Mouse (Mus musculus) neural tube, embryonic 13.5 days (tissue): ENCODE measurements at regions not wholly inside any gene's neighbourhood (a gene's known extent, or its start where the extent isn't known, plus 50 kb on each side); places are given as distances from the start of the nearest gene placed in this dataset.

Experiments used
- ATAC-seq: fragments of 200-750 bp; cut with Nextera tagmentation; 2 replicates; pipeline ENCODE4 v1.8.0; 2017; ENCODE audit warnings: low read depth, mild to moderate bottlenecking, moderate TSS enrichment, moderate library complexity
- H3K27ac ChIP-seq: fragments of 300-500 bp; sonication (generic); replicated peaks from 2 replicates; pipeline ENCODE4 v1.5.1; 2015; ENCODE audit warnings: moderate library complexity, mild to moderate bottlenecking, inconsistent platforms
- H3K27me3 ChIP-seq: fragments of 300-500 bp; sonication (generic); 2 replicates; pipeline ENCODE4 v1.6.1; 2015; ENCODE audit warnings: mild to moderate bottlenecking, inconsistent platforms
- H3K36me3 ChIP-seq: fragments of 300-500 bp; sonication (generic); 2 replicates; pipeline ENCODE4 v1.6.1; 2015; ENCODE audit warnings: mild to moderate bottlenecking, inconsistent platforms
- H3K4me1 ChIP-seq: fragments of 300-500 bp; sonication (generic); replicated peaks from 2 replicates; pipeline ENCODE4 v1.6.1; 2015; ENCODE audit warnings: inconsistent platforms
- H3K4me2 ChIP-seq: fragments of 300-500 bp; sonication (generic); 2 replicates; pipeline ENCODE4 v1.6.1; 2015; ENCODE audit warnings: inconsistent platforms, mild to moderate bottlenecking, moderate library complexity
- H3K4me3 ChIP-seq: fragments of 300-500 bp; sonication (generic); 2 replicates; pipeline ENCODE4 v1.5.1; 2015; ENCODE audit warnings: mild to moderate bottlenecking, inconsistent platforms
- H3K9ac ChIP-seq: fragments of 300-500 bp; sonication (generic); 2 replicates; pipeline ENCODE4 v1.6.1; 2015; ENCODE audit warnings: moderate library complexity, mild to moderate bottlenecking, inconsistent platforms
- H3K9me3 ChIP-seq: fragments of 300-500 bp; sonication (generic); 2 replicates; pipeline ENCODE4 v1.6.1; 2016; ENCODE audit warnings: inconsistent platforms
- WGBS: fragments of 180-500 bp; shearing (Covaris S2); methylation state at CpG from one replicate; pipeline ENCODE4 v1.1.7; 2015; 5-methylcytosine and 5-hydroxymethylcytosine counted together

GRCm38 (mm10) chr6:117099871-117100270, 68.5 kb upstream of the Cxcl12 start:
- Histone ChIP-seq H3K27me3 (no peaks in the 10 kb centered on the region), H3K4me2 (no peak overlapping the region), H3K9ac (no peak overlapping the region), H3K4me1 (no peaks in the 10 kb centered on the region), H3K9me3 (no peaks in the 10 kb centered on the region), H3K4me3 (no peak overlapping the region), H3K27ac (no peak overlapping the region), H3K36me3 (no peaks in the 10 kb centered on the region)
- ATAC-seq: no peak
- WGBS: 69% methylated on average over 10 of the region's 10 CpGs

GRCm38 (mm10) chr6:117102693-117103092, 65.6 kb upstream of the Cxcl12 start:
- Histone ChIP-seq H3K27me3 (no peaks in the 10 kb centered on the region), H3K4me3 (no peak overlapping the region), H3K4me2 (no peak overlapping the region), H3K9me3 (no peaks in the 10 kb centered on the region), H3K27ac (no peak overlapping the region), H3K9ac (no peak overlapping the region), H3K4me1 (peaks cover 5% of the 10 kb centered on the region; the same call in 1 of the 2 replicates), H3K36me3 (no peaks in the 10 kb centered on the region)
- WGBS: 73% methylated on average over 4 of the region's 4 CpGs
- no peak for ATAC-seq

- Histone ChIP-seq H3K9ac (no peak overlapping the region), H3K27me3 (no peaks in the 10 kb centered on the region), H3K27ac (no peak overlapping the region), H3K4me2 (no peak overlapping the region), H3K9me3 (no peaks in the 10 kb centered on the region), H3K36me3 (no peaks in the 10 kb centered on the region), H3K4me1 (peaks cover 5% of the 10 kb centered on the region; the same call in 1 of the 2 replicates), H3K4me3 (no peak overlapping the region)
- WGBS: 79% methylated on average over 6 of the region's 6 CpGs
- ATAC-seq: no peak
Observed at GRCm38 (mm10) chr6:117104047-117104446, 64.3 kb upstream of the Cxcl12 start.

- no peak overlapping the region for H3K27ac ChIP-seq
- WGBS: 79% methylated on average over 2 of the region's 2 CpGs
- peaks cover 5% of the 10 kb centered on the region; the same call in 1 of the 2 replicates for H3K4me1 ChIP-seq
- no peaks in the 10 kb centered on the region for H3K9me3 ChIP-seq
- no peak overlapping the region for H3K4me3 ChIP-seq
- H3K4me2 ChIP-seq: no peak overlapping the region
- no peaks in the 10 kb centered on the region for H3K27me3 ChIP-seq
- no peak for ATAC-seq
- no peak overlapping the region for H3K9ac ChIP-seq
- H3K36me3 ChIP-seq: no peaks in the 10 kb centered on the region
Observed at GRCm38 (mm10) chr6:117104463-117104862, 63.9 kb upstream of the Cxcl12 start.

GRCm38 (mm10) chr6:117105182-117105589, 63.1 kb upstream of the Cxcl12 start:
- WGBS: 35% methylated on average over 6 of the region's 6 CpGs
- H3K27ac ChIP-seq: peak overlapping the region; percentile 38
- H3K9me3 ChIP-seq: no peaks in the 10 kb centered on the region
- no peak overlapping the region for H3K4me3 ChIP-seq
- peak; percentile 63 for ATAC-seq
- H3K27me3 ChIP-seq: no peaks in the 10 kb centered on the region
- no peak overlapping the region for H3K4me2 ChIP-seq
- peaks cover 5% of the 10 kb centered on the region; the same call in 1 of the 2 replicates for H3K4me1 ChIP-seq
- H3K9ac ChIP-seq: no peak overlapping the region
- no peaks in the 10 kb centered on the region for H3K36me3 ChIP-seq

GRCm38 (mm10) chr6:117110291-117110690, 58.0 kb upstream of the Cxcl12 start:
- Histone ChIP-seq H3K27me3 (no peaks in the 10 kb centered on the region), H3K36me3 (no peaks in the 10 kb centered on the region), H3K4me2 (no peak overlapping the region), H3K9me3 (no peaks in the 10 kb centered on the region), H3K4me3 (no peak overlapping the region), H3K9ac (no peak overlapping the region), H3K27ac (no peak overlapping the region), H3K4me1 (peaks cover 7% of the 10 kb centered on the region)
- WGBS: 67% methylated on average over 3 of the region's 3 CpGs
- ATAC-seq: no peak

- H3K4me2 ChIP-seq: no peak overlapping the region
- no peak overlapping the region for H3K27ac ChIP-seq
- 66% methylated on average over 8 of the region's 8 CpGs for WGBS
- no peaks in the 10 kb centered on the region for H3K9me3 ChIP-seq
- H3K9ac ChIP-seq: no peak overlapping the region
- no peaks in the 10 kb centered on the region for H3K36me3 ChIP-seq
- H3K4me3 ChIP-seq: no peak overlapping the region
- H3K27me3 ChIP-seq: no peaks in the 10 kb centered on the region
- H3K4me1 ChIP-seq: peaks cover 4% of the 10 kb centered on the region; the same call in 1 of the 2 replicates
- ATAC-seq: peak; percentile 67
Observed at GRCm38 (mm10) chr6:117114859-117115258, 53.5 kb upstream of the Cxcl12 start.

- WGBS: 93% methylated on average over 3 of the region's 3 CpGs
- ATAC-seq: no peak
Observed at GRCm38 (mm10) chr6:117118081-117118480, 50.3 kb upstream of the Cxcl12 start.

More at GRCm38 (mm10) chr6:117118081-117118480, 50.3 kb upstream of the Cxcl12 start:
- Histone ChIP-seq H3K9ac (no peak overlapping the region), H3K4me1 (peaks cover 4% of the 10 kb centered on the region; the same call in 1 of the 2 replicates), H3K9me3 (no peaks in the 10 kb centered on the region), H3K4me2 (no peak overlapping the region), H3K36me3 (no peaks in the 10 kb centered on the region), H3K4me3 (no peak overlapping the region), H3K27me3 (no peaks in the 10 kb centered on the region), H3K27ac (no peak overlapping the region)
